In genomic region chr16:11366851-11367250, GRCm38 (mm10) we compare ENCODE assay signal across 33 mouse cellular contexts. TPM values are rescaled to one million over a fixed set of nuclear protein-coding genes. Genes with fewer than 3 reads are reported as not detected.
DNase-seq lines count a peak whose midpoint lies in the region; ATAC-seq and TF ChIP-seq lines count a peak whose summit lies in the region.
"Had no signal": no experiment of that assay in that cellular context is flagged by ENCODE, and none has a peak within 500 bp of the region (broad histone marks: within the 10 kb centered on the region; RNA-seq: fewer than 3 reads in every experiment).

No protein-coding gene starts in this region.

- TF ChIP-seq RAD21 in MEL (IDR thresholded peaks at IDR 0.05; ENCODE audit: low read depth, low read length): no peak

- H3K27ac ChIP-seq in kidney, embryonic 15.5 days: peak overlapping the region; percentile 89; the same call in 1 of the 2 replicates
- no peak overlapping the region for H3K27ac ChIP-seq in MEL (ENCODE audit: control insufficient read depth, low read depth, low read length)
- H3K27ac ChIP-seq: embryonic facial prominence, embryonic 10.5 days; embryonic facial prominence, embryonic 13.5 days; forebrain, embryonic 12.5 days; forebrain, embryonic 15.5 days; heart, adult 2 months; heart, embryonic 10.5 days; heart, embryonic 13.5 days; hindbrain, embryonic 14.5 days; hindbrain, postnatal 0 days had no signal

- no peak for TF ChIP-seq EP300 in MEL (IDR thresholded peaks at IDR 0.05; ENCODE audit: low read depth in 1 of 2, low read length in 2 of 2)

- peaks cover 36% of the 10 kb centered on the region for H3K4me1 ChIP-seq in kidney, embryonic 15.5 days
- peaks cover 4 to 20% of the 10 kb centered on the region in 2 experiments for H3K4me1 ChIP-seq in MEL (ENCODE audit: control insufficient read depth in 1 of 2, insufficient read depth in 2 of 2, low read length in 2 of 2)

- no peaks in the 10 kb centered on the region for H3K79me2 ChIP-seq in MEL (ENCODE audit: control insufficient read depth, insufficient read depth, low read length, poor library complexity)

- TF ChIP-seq CTCF in MEL (IDR thresholded peaks at IDR 0.05 in 2 of 3, conservative IDR thresholded peaks at IDR 0.05 in 1 of 3; ENCODE audit: control insufficient read depth in 1 of 3, insufficient read depth in 1 of 3, low read depth in 2 of 3, low read length in 3 of 3, poor library complexity in 1 of 3, severe bottlenecking in 1 of 3): no peak

- no peak for TF ChIP-seq POLR2A in MEL (IDR thresholded peaks at IDR 0.05; ENCODE audit: control insufficient read depth in 1 of 2, insufficient read depth in 1 of 2, low read depth in 1 of 2, low read length in 2 of 2, poor library complexity in 1 of 2)

- no peak for DNase-seq in kidney, adult 8-10 months
- DNase-seq in kidney, postnatal 25 days: peak; percentile 37 to 45
- no peak for DNase-seq in kidney, adult 9 months
- DNase-seq in MEL (ENCODE audit: low read depth, low spot score): no peak
- DNase-seq in ovary, postnatal 10 days (ENCODE audit: low spot score): no peak
- DNase-seq: adrenal gland, adult 8-10 months; adrenal gland, postnatal 25 days; B cell, adult 2 months; cerebellum, adult 11-12 months; cerebellum, adult 8-10 months; cerebellum, postnatal 10 days; cerebellum, postnatal 36 days; embryo, embryonic 11 days; gastrocnemius, postnatal 36 days; heart, adult 2 months; heart, postnatal 14 days; heart, postnatal 4 days had no signal

- WGBS in kidney, embryonic 15.5 days: 55% methylated on average over 1 of the region's 1 CpGs

- no peaks in the 10 kb centered on the region for H3K9me3 ChIP-seq in kidney, embryonic 15.5 days (replicated peaks)
- no peaks in the 10 kb centered on the region for H3K9me3 ChIP-seq in MEL (replicated peaks; ENCODE audit: insufficient read depth, low read length)
- H3K9me3 ChIP-seq: embryonic facial prominence, embryonic 10.5 days; embryonic facial prominence, embryonic 13.5 days; forebrain, embryonic 12.5 days; forebrain, embryonic 15.5 days; G1E; heart, embryonic 10.5 days; heart, embryonic 13.5 days had no signal

- peaks cover 6% of the 10 kb centered on the region; the same call in 1 of the 2 replicates for H3K36me3 ChIP-seq in kidney, embryonic 15.5 days
- H3K36me3 ChIP-seq in MEL (ENCODE audit: control insufficient read depth in 1 of 2, insufficient read depth in 2 of 2, low read length in 2 of 2): peaks cover 0 to 13% of the 10 kb centered on the region in 2 experiments; a peak in 2 of 4 replicates
- H3K36me3 ChIP-seq: embryonic facial prominence, embryonic 10.5 days; embryonic facial prominence, embryonic 13.5 days; forebrain, embryonic 12.5 days; forebrain, embryonic 15.5 days; heart, embryonic 10.5 days; heart, embryonic 13.5 days had no signal

- H3K27me3 ChIP-seq in kidney, embryonic 15.5 days: no peaks in the 10 kb centered on the region
- H3K27me3 ChIP-seq in MEL (ENCODE audit: control insufficient read depth in 1 of 2, insufficient read depth in 2 of 2, low read length in 2 of 2): no peaks in the 10 kb centered on the region
- H3K27me3 ChIP-seq: CH12.LX; embryonic facial prominence, embryonic 13.5 days; forebrain, embryonic 12.5 days; forebrain, embryonic 15.5 days; heart, embryonic 13.5 days had no signal

- no peak overlapping the region for H3K9ac ChIP-seq in kidney, embryonic 15.5 days
- no peak overlapping the region for H3K9ac ChIP-seq in MEL (ENCODE audit: control insufficient read depth, low read depth, low read length, poor library complexity, severe bottlenecking)
- H3K9ac ChIP-seq: embryonic facial prominence, embryonic 13.5 days; forebrain, embryonic 12.5 days; forebrain, embryonic 15.5 days; heart, embryonic 13.5 days; hindbrain, embryonic 14.5 days had no signal

- H3K4me2 ChIP-seq in kidney, embryonic 15.5 days: no peak overlapping the region
- H3K4me2 ChIP-seq: embryonic facial prominence, embryonic 13.5 days; forebrain, embryonic 12.5 days; forebrain, embryonic 15.5 days; heart, embryonic 13.5 days; hindbrain, embryonic 14.5 days had no signal

- H3K4me3 ChIP-seq in kidney, embryonic 15.5 days (replicated peaks): no peak overlapping the region
- H3K4me3 ChIP-seq in MEL (ENCODE audit: control insufficient read depth in 1 of 2, insufficient read depth in 1 of 2, low read depth in 2 of 2, low read length in 2 of 2): no peak overlapping the region
- H3K4me3 ChIP-seq: embryonic facial prominence, embryonic 10.5 days; embryonic facial prominence, embryonic 13.5 days; erythroblast, embryonic 14.5 days; forebrain, embryonic 12.5 days; forebrain, embryonic 15.5 days; heart, adult 2 months; heart, embryonic 10.5 days; heart, embryonic 13.5 days had no signal

- ATAC-seq in kidney, embryonic 15.5 days (replicated peaks; ENCODE audit: low FRiP score): no peak
- ATAC-seq: activated CD4-positive, CD25-positive, alpha-beta regulatory T cell, adult 4 months; forebrain, embryonic 15.5 days; hindbrain, postnatal 0 days had no signal

TF ChIP-seq in MEL, 35 proteins besides CTCF, POLR2A, EP300 and RAD21:
- TF ChIP-seq MEF2A (IDR thresholded peaks at IDR 0.05; ENCODE audit: extremely low read depth, insufficient replicate concordance, low read depth, low read length, poor library complexity, severe bottlenecking) (no peak), TCF12 (IDR thresholded peaks at IDR 0.05; ENCODE audit: low read depth, low read length) (no peak), CHD2 (IDR thresholded peaks at IDR 0.05; ENCODE audit: low read length) (no peak), CHD1 (IDR thresholded peaks at IDR 0.05; ENCODE audit: low read depth, low read length) (no peak), MAX (IDR thresholded peaks at IDR 0.05; ENCODE audit: low read length) (no peak), E2F4 (IDR thresholded peaks at IDR 0.05; ENCODE audit: borderline replicate concordance, low read depth, low read length) (no peak), MYB (IDR thresholded peaks at IDR 0.05; ENCODE audit: low read depth, low read length) (peak; percentile 20; the same call in 1 of the 2 replicates), POLR2AphosphoS5 (IDR thresholded peaks at IDR 0.05; ENCODE audit: borderline replicate concordance, low read depth, low read length) (no peak)

RNA-seq across cellular contexts. Expression of gene Snx29, which starts 44.1 kb away (rescaled TPM):
- polyA plus RNA-seq in kidney, embryonic 15.5 days (2015; fragmentation: Nextera tagmentation; extraction: Ambion mirVana): 17.1 and 19.8 TPM in 2 replicates
- 0.42 and 0.73 TPM in 2 replicates for total RNA-seq in MEL (2012; rRNA removed)
- polyA plus RNA-seq in MEL (2012; ENCODE audit: insufficient read depth in 1 of 2, insufficient read length in 2 of 2, low read depth in 1 of 2, low replicate concordance in 2 of 2, missing spikeins in 1 of 2): under 1 TPM in 1 of 2 experiments, not detected in 1; 0.72 TPM

RNA-seq across cellular contexts. Expression of gene Tnfrsf17, which starts 53.2 kb away (rescaled TPM):
- not detected in 2 replicates for polyA plus RNA-seq in kidney, embryonic 15.5 days (2015; fragmentation: Nextera tagmentation; extraction: Ambion mirVana)
- not detected in 2 replicates for total RNA-seq in MEL (2012; rRNA removed)
- not detected for polyA plus RNA-seq in MEL (2012; ENCODE audit: insufficient read depth in 1 of 2, insufficient read length in 2 of 2, low read depth in 1 of 2, low replicate concordance in 2 of 2, missing spikeins in 1 of 2)
- total RNA-seq: adrenal gland, postnatal 25 days; G1E; gastrocnemius, adult 8-10 months; gastrocnemius, postnatal 36 days; granulocyte monocyte progenitor cell, adult 5-6 weeks; heart, adult 2 months; heart, postnatal 14 days; heart, postnatal 4 days had no signal
- polyA plus RNA-seq: activated CD4-positive, CD25-positive, alpha-beta regulatory T cell, adult 4 months; embryonic facial prominence, embryonic 10.5 days; erythroblast, embryonic 14.5 days; forebrain, embryonic 12.5 days; forebrain, embryonic 15.5 days; G1E; heart, embryonic 10.5 days; heart, embryonic 13.5 days; heart, embryonic 16.5 days; hindbrain, embryonic 14.5 days; hindbrain, postnatal 0 days had no signal

Comparison
In these comparisons a context has a peak if more than half of its experiments do, and no peak if none do; other contexts are left out.
1. DNase-seq: peak in kidney, postnatal 25 days (2 of 2); none in kidney, adult 8-10 months (0 of 2), kidney, adult 9 months (single experiment), MEL (single experiment) and ovary, postnatal 10 days (single experiment).
2. RNA of gene Snx29, which starts 44.1 kb away (polyA plus RNA-seq): 17.1 to 19.8 TPM in kidney, embryonic 15.5 days; 0.72 TPM in MEL; every median in the first group is over 10 times any median in the second.